Mouse (Mus musculus) v-Abl transformed pro-B cells (cell line): Measurements from ENCODE around the gene Gba2.

Experiments used
- in situ Hi-C, 2 experiments: fragments of 400-800 bp; cut with MboI; formaldehyde crosslinking; loops; one replicate each; pipeline ENCODE4 v1.15.1; 2025; ENCODE audit not compliant: unreplicated experiment in 2 of 2

Gba2 gene

DNA sequence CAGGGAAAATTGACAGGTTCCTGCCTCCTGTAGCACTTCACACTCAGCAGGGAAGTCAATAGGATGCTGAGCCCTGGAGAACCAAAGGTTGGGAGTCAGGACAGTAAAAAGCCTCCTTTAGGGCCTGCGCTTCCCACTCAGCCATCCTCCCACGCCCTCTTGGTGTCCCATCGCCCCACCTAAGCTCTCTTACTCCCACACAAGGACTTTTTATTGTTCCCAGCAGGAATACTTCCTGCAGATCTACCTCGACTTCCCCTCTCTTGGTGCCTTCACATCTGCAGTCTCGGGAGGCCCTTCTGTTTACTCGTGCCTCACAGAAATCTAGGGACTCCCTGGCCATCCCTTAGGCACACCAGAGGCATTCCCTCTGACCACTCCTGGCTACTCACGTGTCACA lies 4.7 kb upstream of the Gba2 start:
- in situ Hi-C loops, result no loop called here

DNA sequence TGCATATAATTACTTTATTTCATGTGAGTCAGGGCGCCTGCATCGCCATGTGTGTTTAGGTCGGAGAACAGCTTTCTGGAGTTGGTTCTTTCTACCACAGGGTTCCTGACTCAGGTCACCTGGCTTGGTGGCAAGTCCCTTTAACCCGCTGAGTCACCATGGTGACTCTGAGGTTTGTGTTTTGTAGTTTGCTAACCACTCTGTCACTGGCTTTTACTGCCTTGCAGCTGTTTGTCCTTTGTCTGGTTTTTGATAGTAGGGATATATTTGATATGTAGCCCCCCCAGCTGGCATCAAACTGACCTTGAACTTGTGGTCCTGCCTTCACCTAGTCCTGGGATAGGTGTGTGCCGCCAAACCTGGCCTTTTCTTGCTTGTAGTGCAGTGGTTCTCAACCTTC lies 3.6 kb upstream of the Gba2 start:
- in situ Hi-C loops, result no loop called here

DNA sequence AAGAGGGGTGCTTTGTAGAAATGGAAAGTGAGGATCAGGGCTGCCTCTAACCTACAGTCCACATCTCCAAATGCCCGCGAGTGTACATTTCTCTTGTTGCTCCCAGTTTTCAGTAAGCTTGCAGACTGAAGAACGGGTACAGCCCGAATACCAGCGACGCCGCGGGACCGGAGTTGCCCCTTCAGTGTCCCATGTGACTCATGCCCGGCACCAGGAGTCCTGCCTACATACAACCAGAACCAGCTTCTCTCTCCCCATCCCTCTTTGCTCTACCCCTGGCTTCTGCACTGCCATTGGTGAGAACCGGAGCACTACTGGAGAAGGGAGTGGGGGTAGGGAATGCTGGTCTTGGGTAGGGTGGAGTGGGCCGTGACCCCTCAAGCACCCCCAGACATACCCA lies 2.7 kb upstream of the Gba2 start:
- in situ Hi-C loops, result no loop called here

DNA sequence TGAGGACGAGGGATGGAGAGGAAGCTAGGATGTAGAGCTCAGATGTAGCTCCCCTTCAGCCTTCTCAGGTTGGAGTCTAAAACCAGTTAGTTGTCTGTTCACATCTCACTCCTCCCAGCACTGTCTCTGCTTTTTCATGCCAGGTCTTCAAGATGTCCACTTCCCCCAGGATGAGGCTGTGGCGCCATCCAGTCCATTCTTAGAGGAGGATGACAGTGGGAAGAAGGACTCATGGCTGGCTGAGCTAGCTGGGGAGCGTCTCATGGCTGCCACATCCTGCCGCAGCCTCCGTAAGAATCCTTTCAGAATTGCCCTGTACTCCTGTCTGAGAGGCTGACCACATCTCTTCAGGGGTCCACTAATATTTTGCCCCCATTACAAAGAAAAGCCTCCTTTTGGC lies 2.0 kb upstream of the Gba2 start:
- in situ Hi-C loops, result no loop called here

DNA sequence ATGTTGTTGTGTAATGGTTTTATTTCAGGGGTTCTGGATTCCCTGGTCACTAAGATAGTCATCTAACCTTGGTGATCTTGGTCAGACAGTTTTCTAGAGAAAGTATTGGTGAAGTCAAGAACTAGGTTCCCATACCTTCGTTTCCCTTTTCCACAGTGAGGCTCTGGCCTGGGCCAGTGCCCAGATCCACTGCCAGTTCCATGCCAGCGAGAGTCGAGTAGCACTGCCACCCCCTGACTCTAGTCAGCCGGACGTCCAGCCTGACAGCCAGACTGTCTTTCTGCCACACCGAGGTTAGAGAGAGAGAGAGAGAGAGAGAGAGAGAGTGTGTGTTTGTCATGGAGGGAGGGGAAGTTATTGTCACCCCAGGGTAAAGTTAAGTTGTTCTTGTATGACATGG lies 1.1 kb upstream of the Gba2 start:
- in situ Hi-C loops, result no loop called here

- in situ Hi-C loops, result no loop called here
Measured at GRCm38 (mm10) chr4:43579256-43579655, 583 bp upstream of the Gba2 start.

- in situ Hi-C loops, result no loop called here
Measured at GRCm38 (mm10) chr4:43577237-43577881, 1.3 kb downstream of the Gba2 start.

DNA sequence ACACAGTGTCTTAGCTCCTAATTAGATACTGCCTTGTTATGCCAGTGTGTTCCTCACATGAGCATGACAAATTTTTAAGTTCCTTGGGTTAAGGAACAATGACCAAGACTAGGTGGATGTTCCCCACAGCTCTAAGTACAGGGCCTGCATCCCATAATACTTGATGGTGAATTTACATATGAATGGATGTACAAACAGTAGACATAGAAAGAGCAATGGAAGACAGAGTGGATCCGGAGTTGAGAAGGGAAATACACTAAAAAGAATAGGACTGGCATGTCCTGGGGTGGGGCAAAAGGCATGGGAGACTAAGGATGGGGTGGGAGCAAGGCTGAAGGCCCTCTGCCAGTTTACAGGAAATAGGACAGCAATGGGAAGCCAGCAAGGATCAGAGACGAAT lies 3.3 kb downstream of the Gba2 start:
- in situ Hi-C loops, result no loop called here

- in situ Hi-C loops, result no loop called here
Measured at GRCm38 (mm10) chr4:43573561-43573960, 5.1 kb downstream of the Gba2 start.

DNA sequence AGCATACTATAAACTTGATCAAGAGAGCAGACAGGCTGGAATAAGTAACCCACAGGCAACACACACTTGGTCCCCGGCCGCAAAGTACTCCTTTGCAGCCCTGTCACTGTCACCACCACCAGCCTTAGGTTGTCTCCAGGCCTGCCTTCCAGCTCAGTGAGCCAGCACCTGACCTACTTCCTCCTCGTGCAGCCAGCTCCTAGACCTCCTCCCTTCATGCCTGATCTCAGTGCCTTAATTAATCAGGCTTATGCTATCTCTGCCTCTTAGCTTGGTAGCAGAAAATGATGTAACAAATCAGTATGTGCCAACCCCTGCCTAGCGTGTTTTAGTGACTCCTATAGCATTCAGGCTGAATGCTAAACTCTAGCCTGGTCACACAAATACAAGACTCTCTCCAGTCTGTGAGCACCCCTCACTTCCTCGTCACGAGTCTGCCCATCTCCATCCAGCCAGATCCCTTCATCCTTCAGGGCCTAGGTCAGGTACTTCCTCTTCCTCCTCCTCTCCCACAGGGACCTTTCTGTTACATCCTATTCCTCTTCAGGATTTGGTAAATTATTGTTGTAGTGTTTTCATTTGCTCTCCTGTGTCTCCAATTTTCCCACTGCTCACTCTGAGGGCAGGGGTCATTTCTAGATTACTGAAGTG lies 7.2 kb downstream of the Gba2 start:
- in situ Hi-C loops, result no loop called here

DNA sequence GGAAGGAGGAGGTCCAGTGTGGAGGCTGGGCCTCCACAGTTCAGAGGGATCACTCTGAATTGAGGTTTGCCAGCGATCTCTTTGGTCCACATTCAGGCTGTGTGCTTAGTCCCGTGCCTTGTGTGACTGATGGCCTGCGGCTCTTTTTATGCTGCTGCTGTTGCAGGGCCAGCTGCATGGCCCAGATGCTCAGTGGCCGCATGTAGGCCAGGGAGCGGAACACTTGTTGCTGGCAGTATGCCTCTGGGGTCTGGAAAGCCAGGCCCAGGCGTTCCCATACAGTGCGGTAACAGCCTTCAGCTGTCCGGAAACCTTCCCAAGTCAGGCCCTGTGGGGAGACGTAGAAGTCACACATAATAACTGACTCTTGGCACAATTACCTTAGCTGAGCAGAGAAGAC lies 11.5 kb downstream of the Gba2 start:
- in situ Hi-C loops, result loop anchor here in 1 of 2 experiments (10.0 kb wide), 2 partner anchors 82 to 522 kb away; partner anchors contain the start of genes Fam214b and Sit1

DNA sequence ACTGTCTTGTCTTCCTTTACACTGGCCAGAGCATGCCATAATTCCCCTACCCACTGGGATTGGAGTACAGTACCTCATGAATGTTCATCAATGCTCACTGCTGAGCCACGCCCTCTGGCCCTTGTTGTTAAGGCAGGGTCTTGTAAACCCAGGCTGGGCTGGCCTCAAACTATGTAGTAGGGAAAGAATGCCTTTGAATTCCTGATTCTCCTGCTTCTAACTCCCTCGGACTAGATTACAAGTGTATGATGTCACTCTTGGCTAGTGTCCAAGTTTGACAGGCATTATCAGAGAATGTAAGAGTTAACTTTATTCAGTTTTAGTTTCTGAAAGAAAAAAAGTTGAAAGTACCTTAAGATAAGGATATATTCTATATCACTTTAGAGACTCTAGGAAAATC lies 14.4 kb downstream of the Gba2 start:
- in situ Hi-C loops, result loop anchor here (5.0 to 10.0 kb wide), 4 partner anchors 79 to 522 kb away; partner anchors contain the start of genes Sit1 (in 2 of the 2) and Fam214b (in 1 of the 2)

- in situ Hi-C loops, result loop anchor here (5.0 to 10.0 kb wide), 4 partner anchors 79 to 521 kb away; partner anchors contain the start of genes Sit1 (in 2 of the 2) and Fam214b (in 1 of the 2)
Measured at GRCm38 (mm10) chr4:43563601-43563875, 15.1 kb downstream of the Gba2 start.

GRCm38 (mm10) chr4:43562769-43563600 lies 15.7 kb downstream of the Gba2 start:
- in situ Hi-C loops, result loop anchor here (5.0 to 10.0 kb wide), 4 partner anchors 78 to 521 kb away; partner anchors contain the start of genes Sit1 (in 2 of the 2) and Fam214b (in 1 of the 2)

GRCm38 (mm10) chr4:43561997-43562768 lies 16.5 kb downstream of the Gba2 start, which contains the start of the genes Creb3 and Tln1:
Gene Creb3 (plus strand): TSS chr4:43562332.
Gene Tln1 (minus strand): TSS chr4:43562691.
- in situ Hi-C loops, result loop anchor here (5.0 to 10.0 kb wide), 4 partner anchors 77 to 520 kb away; partner anchors contain the start of genes Sit1 (in 2 of the 2) and Fam214b (in 1 of the 2)

DNA sequence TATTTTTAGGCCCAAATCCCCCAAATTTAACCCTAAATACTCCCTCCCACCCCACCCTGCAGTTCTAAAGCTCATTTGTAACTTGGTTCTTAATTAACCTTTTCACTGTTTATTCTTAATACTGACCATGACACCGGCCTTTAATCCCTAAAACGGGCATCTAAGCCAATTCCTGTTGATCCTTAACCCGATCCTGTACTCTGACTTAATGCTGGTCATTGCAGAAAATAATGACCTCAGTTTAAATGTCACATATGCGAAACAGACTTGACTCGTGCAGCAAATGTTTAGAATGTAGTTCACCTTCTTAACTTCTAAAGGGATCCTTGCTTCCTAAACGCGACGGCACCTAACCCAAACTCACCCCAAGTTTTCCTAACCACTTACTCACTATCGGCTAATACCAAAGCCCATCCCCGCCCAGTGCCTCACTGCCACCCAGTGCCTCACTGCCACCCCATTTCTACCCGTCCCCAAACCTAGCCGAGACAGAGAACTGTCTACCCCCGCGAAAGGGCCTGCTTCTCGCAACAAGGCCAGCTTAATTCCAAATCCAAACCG lies 17.2 kb downstream of the Gba2 start:
- in situ Hi-C loops, result loop anchor here (5.0 to 10.0 kb wide), 4 partner anchors 77 to 519 kb away; partner anchors contain the start of genes Sit1 (in 2 of the 2) and Fam214b (in 1 of the 2)

GRCm38 (mm10) chr4:43560976-43561375 lies 17.7 kb downstream of the Gba2 start:
- in situ Hi-C loops, result loop anchor here (5.0 to 10.0 kb wide), 4 partner anchors 76 to 519 kb away; partner anchors contain the start of genes Sit1 (in 2 of the 2) and Fam214b (in 1 of the 2)

- in situ Hi-C loops, result loop anchor here (5.0 to 10.0 kb wide), 4 partner anchors 75 to 518 kb away; partner anchors contain the start of genes Sit1 (in 2 of the 2) and Fam214b (in 1 of the 2)
Measured at GRCm38 (mm10) chr4:43560243-43560611, 18.4 kb downstream of the Gba2 start.

DNA sequence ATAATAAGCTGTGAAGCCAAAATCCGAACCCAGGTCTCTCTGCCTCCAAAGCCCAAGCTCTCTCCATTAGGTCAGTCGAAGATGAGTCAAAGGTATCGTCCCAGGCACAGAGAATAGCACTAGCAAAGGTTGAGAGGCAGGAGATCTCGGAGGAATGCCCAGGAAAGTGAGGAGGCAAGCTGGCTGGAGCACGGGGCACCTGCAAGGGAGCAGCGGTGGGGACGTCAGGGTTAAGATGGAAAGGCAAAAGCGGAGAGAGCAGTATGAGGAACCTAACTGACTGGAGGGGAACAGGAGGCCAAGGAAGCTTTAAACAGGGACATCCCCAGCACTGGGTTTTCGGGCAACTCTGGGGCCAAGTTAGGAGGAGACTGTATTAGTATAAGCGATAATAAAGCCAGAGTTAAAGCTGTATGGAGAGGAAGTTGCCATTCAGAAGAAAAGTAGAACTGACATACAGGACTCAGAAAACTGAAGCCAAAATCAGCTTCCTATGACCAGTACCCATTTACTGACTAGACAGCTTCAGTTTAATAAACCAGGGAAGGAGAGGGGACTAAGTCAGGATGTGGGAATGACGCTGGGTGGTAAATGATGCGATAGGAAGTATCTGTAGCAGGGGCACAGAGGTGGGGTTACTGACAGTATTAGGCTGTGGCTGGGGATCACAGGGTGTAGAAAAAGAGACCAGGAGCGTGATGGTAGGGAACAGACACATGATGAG lies 19.0 kb downstream of the Gba2 start:
- in situ Hi-C loops, result loop anchor here (5.0 to 10.0 kb wide), 5 partner anchors 75 to 517 kb away; partner anchors contain the start of genes Sit1 (in 2 of the 2) and Fam214b (in 1 of the 2)
